Comparison of ENCODE assay signal across 16 mouse cellular contexts in genomic region chr11:8493931-8494490, GRCm38 (mm10).
DNase-seq lines count a peak whose midpoint lies in the region; ATAC-seq and TF ChIP-seq lines count a peak whose summit lies in the region.
"Had no signal": no experiment of that assay in that cellular context is flagged by ENCODE, and none has a peak within 500 bp of the region (broad histone marks: within the 10 kb centered on the region; RNA-seq: fewer than 3 reads in every experiment).

No protein-coding gene starts in this region.

- no peak for TF ChIP-seq CTCF in gastrocnemius, adult 2 months (IDR thresholded peaks at IDR 0.05)

- no peaks in the 10 kb centered on the region for H3K27me3 ChIP-seq in kidney, embryonic 16.5 days (ENCODE audit: insufficient read depth, low read length)
- H3K27me3 ChIP-seq in kidney, embryonic 15.5 days = no peaks in the 10 kb centered on the region
- H3K27me3 ChIP-seq: limb, embryonic 12.5 days; megakaryocyte, embryonic 14.5 days; neural tube, embryonic 13.5 days had no signal

- no peak for DNase-seq in gastrocnemius, adult 2 months
- no peak for DNase-seq in gastrocnemius, postnatal 25 days
- peak; percentile 29 for DNase-seq in Muller cell, postnatal 12 days (ENCODE audit: inconsistent ontology term)
- DNase-seq in brain, adult 2 months (ENCODE audit: low read depth, low spot score) = peak; percentile 58
- no peak for DNase-seq in thymus, postnatal 25 days
- DNase-seq: cerebellum, postnatal 36 days; kidney, adult 2 months; kidney, postnatal 36 days; layer of hippocampus, adult 9-11 months had no signal

- H3K27ac ChIP-seq in gastrocnemius, adult 2 months = 0 out of 2 replicates have a peak overlapping the region, but pooled peaks have one; percentile 7
- H3K27ac ChIP-seq in kidney, embryonic 16.5 days (ENCODE audit: low read length) = no peak overlapping the region
- no peak overlapping the region; the same call in 1 of the 2 replicates for H3K27ac ChIP-seq in kidney, embryonic 15.5 days
- H3K27ac ChIP-seq: limb, embryonic 12.5 days; liver, embryonic 14.5 days; neural tube, embryonic 13.5 days had no signal

- ATAC-seq in kidney, embryonic 16.5 days (ENCODE audit: low FRiP score, low TSS enrichment) = 0 out of 2 replicates have a peak, but pooled peaks have one; percentile 7
- ATAC-seq in kidney, embryonic 15.5 days (replicated peaks; ENCODE audit: low FRiP score) = no peak
- ATAC-seq: lung, postnatal 0 days had no signal

- H3K36me3 ChIP-seq in kidney, embryonic 16.5 days (ENCODE audit: insufficient read depth, low read length) = peaks cover 27% of the 10 kb centered on the region
- peaks cover 50% of the 10 kb centered on the region for H3K36me3 ChIP-seq in kidney, embryonic 15.5 days
- H3K36me3 ChIP-seq: neural tube, embryonic 13.5 days had no signal

- 57% methylated on average over 8 of the region's 8 CpGs for WGBS in kidney, embryonic 16.5 days
- WGBS in kidney, embryonic 15.5 days = 54% methylated on average over 8 of the region's 8 CpGs

- H3K4me3 ChIP-seq in gastrocnemius, adult 2 months = no peak overlapping the region
- no peak overlapping the region for H3K4me3 ChIP-seq in kidney, embryonic 16.5 days (ENCODE audit: low read length)
- no peak overlapping the region for H3K4me3 ChIP-seq in kidney, embryonic 15.5 days (replicated peaks)
- H3K4me3 ChIP-seq: limb, embryonic 12.5 days; megakaryocyte, embryonic 14.5 days; neural tube, embryonic 13.5 days had no signal

- intact Hi-C loops in gastrocnemius, adult 2 months (cut with DNase I) = no loop called here

- H3K9me3 ChIP-seq in kidney, embryonic 16.5 days (ENCODE audit: low read length) = no peaks in the 10 kb centered on the region
- H3K9me3 ChIP-seq in kidney, embryonic 15.5 days (replicated peaks) = no peaks in the 10 kb centered on the region
- H3K9me3 ChIP-seq: limb, embryonic 12.5 days; megakaryocyte, embryonic 14.5 days; neural tube, embryonic 13.5 days had no signal

- no peak overlapping the region for H3K4me2 ChIP-seq in kidney, embryonic 16.5 days (replicated peaks; ENCODE audit: low read depth, low read length)
- H3K4me2 ChIP-seq in kidney, embryonic 15.5 days = no peak overlapping the region
- H3K4me2 ChIP-seq: limb, embryonic 12.5 days; neural tube, embryonic 13.5 days had no signal

- H3K4me1 ChIP-seq in kidney, embryonic 16.5 days (ENCODE audit: insufficient read depth, low read length) = peaks cover 16% of the 10 kb centered on the region
- H3K4me1 ChIP-seq in kidney, embryonic 15.5 days = peaks cover 38% of the 10 kb centered on the region
- H3K4me1 ChIP-seq: megakaryocyte, embryonic 14.5 days had no signal

- no peak overlapping the region for H3K9ac ChIP-seq in kidney, embryonic 16.5 days (replicated peaks; ENCODE audit: low read length)
- no peak overlapping the region for H3K9ac ChIP-seq in kidney, embryonic 15.5 days
- H3K9ac ChIP-seq: limb, embryonic 12.5 days; liver, embryonic 14.5 days; neural tube, embryonic 13.5 days had no signal

Comparison
In these comparisons a context has a peak if more than half of its experiments do, and no peak if none do; other contexts are left out.
1. DNase-seq: peak in Muller cell, postnatal 12 days (single experiment) and brain, adult 2 months (single experiment); none in gastrocnemius, adult 2 months (single experiment), gastrocnemius, postnatal 25 days (single experiment) and thymus, postnatal 25 days (single experiment).